11 mouse cellular contexts compared by ENCODE assay signal in the genomic region with DNA sequence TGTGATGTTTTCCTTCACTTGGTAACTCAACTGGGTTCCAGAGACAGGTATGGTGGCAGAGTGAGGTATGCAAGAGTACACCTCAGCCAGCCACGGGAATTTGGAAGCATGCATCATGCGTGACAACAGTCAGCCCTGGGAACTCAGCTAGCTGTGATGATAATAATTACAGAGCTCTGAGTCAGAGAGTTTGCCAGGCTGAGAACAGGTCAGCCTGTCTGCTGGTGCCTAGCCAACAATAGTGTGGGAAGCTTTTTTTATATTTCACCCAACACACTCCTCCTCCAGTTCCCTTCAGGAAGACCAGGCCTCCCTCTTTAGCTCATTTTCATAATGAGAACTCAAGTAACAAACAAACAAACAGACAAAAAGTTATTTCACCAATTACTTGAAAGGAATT.
"Had no signal": no experiment of that assay in that cellular context is flagged by ENCODE, and none has a peak within 500 bp of the region (broad histone marks: within the 10 kb centered on the region; RNA-seq: fewer than 3 reads in every experiment).

No protein-coding gene starts in this region.

- DNase-seq: lung, adult 18-20 months; lung, embryonic 14.5 days; lung, postnatal 10 days; lung, postnatal 4 days; midbrain, embryonic 14.5 days; retina, postnatal 1 day; right cerebral cortex, adult 18-20 months; right cerebral cortex, postnatal 14 days; thymus, adult 2 months; thymus, postnatal 25 days; thymus, postnatal 4 days had no signal
